Comparison of ENCODE assay signal across 26 mouse cellular contexts in genomic region chr4:98822478-98822877, GRCm38 (mm10). TPM values are rescaled to one million over a fixed set of nuclear protein-coding genes. Genes with fewer than 3 reads are reported as not detected.
DNase-seq lines count a peak whose midpoint lies in the region; ATAC-seq lines count a peak whose summit lies in the region.
"Had no signal": no experiment of that assay in that cellular context is flagged by ENCODE, and none has a peak within 500 bp of the region (broad histone marks: within the 10 kb centered on the region; RNA-seq: fewer than 3 reads in every experiment).

No protein-coding gene starts in this region.

- ATAC-seq in embryonic facial prominence, embryonic 11.5 days (replicated peaks; ENCODE audit: insufficient number of reproducible peaks, low FRiP score, low TSS enrichment, low read depth) = no peak
- no peak for ATAC-seq in midbrain, embryonic 15.5 days (replicated peaks)
- ATAC-seq: forebrain, embryonic 13.5 days; forebrain, embryonic 15.5 days; forebrain, postnatal 0 days had no signal

- no peaks in the 10 kb centered on the region for H3K9me3 ChIP-seq in embryonic facial prominence, embryonic 10.5 days
- no peaks in the 10 kb centered on the region for H3K9me3 ChIP-seq in embryonic facial prominence, embryonic 11.5 days (replicated peaks; ENCODE audit: control insufficient read depth, low read length)
- no peaks in the 10 kb centered on the region for H3K9me3 ChIP-seq in limb, embryonic 10.5 days (replicated peaks)
- no peaks in the 10 kb centered on the region for H3K9me3 ChIP-seq in midbrain, embryonic 15.5 days
- H3K9me3 ChIP-seq: forebrain, embryonic 13.5 days; forebrain, embryonic 15.5 days had no signal

- H3K4me2 ChIP-seq in embryonic facial prominence, embryonic 11.5 days (ENCODE audit: low read depth, low read length) = no peak overlapping the region
- no peak overlapping the region for H3K4me2 ChIP-seq in midbrain, embryonic 15.5 days
- H3K4me2 ChIP-seq: forebrain, embryonic 13.5 days; forebrain, embryonic 15.5 days had no signal

- H3K4me1 ChIP-seq in embryonic facial prominence, embryonic 10.5 days = peaks cover 38% of the 10 kb centered on the region
- peaks cover 2% of the 10 kb centered on the region; the same call in 1 of the 2 replicates for H3K4me1 ChIP-seq in embryonic facial prominence, embryonic 11.5 days (ENCODE audit: control insufficient read depth, insufficient read depth, low read length)
- H3K4me1 ChIP-seq in limb, embryonic 10.5 days = peaks cover 29% of the 10 kb centered on the region
- H3K4me1 ChIP-seq in midbrain, embryonic 15.5 days = peaks cover 5% of the 10 kb centered on the region

- peaks cover 29% of the 10 kb centered on the region for H3K27me3 ChIP-seq in embryonic facial prominence, embryonic 10.5 days (replicated peaks; ENCODE audit: low read depth, poor library complexity, severe bottlenecking)
- no peaks in the 10 kb centered on the region for H3K27me3 ChIP-seq in embryonic facial prominence, embryonic 11.5 days (ENCODE audit: control insufficient read depth, insufficient read depth, low read length)
- H3K27me3 ChIP-seq in limb, embryonic 10.5 days (ENCODE audit: low read depth, poor library complexity, severe bottlenecking) = peaks cover 11% of the 10 kb centered on the region; the same call in 1 of the 2 replicates
- H3K27me3 ChIP-seq in midbrain, embryonic 15.5 days (replicated peaks) = peaks cover 23% of the 10 kb centered on the region

- no peaks in the 10 kb centered on the region for H3K36me3 ChIP-seq in embryonic facial prominence, embryonic 10.5 days (replicated peaks)
- no peaks in the 10 kb centered on the region for H3K36me3 ChIP-seq in embryonic facial prominence, embryonic 11.5 days (replicated peaks; ENCODE audit: control insufficient read depth, insufficient read depth, low read depth, low read length)
- no peaks in the 10 kb centered on the region for H3K36me3 ChIP-seq in limb, embryonic 10.5 days
- H3K36me3 ChIP-seq in midbrain, embryonic 15.5 days (replicated peaks) = no peaks in the 10 kb centered on the region
- H3K36me3 ChIP-seq: forebrain, embryonic 15.5 days had no signal

- H3K9ac ChIP-seq in embryonic facial prominence, embryonic 11.5 days (replicated peaks; ENCODE audit: low read length) = no peak overlapping the region
- no peak overlapping the region for H3K9ac ChIP-seq in midbrain, embryonic 15.5 days
- H3K9ac ChIP-seq: forebrain, embryonic 13.5 days; forebrain, embryonic 15.5 days; forebrain, postnatal 0 days had no signal

- whole genome bisulfite sequencing in embryonic facial prominence, embryonic 10.5 days = 53% methylated on average over 3 of the region's 3 CpGs
- WGBS in embryonic facial prominence, embryonic 11.5 days = 44% methylated on average over 3 of the region's 3 CpGs
- 53% methylated on average over 3 of the region's 3 CpGs for WGBS in limb, embryonic 10.5 days
- WGBS in midbrain, embryonic 15.5 days = 79% methylated on average over 3 of the region's 3 CpGs

- DNase-seq in embryonic facial prominence, embryonic 10.5 days (ENCODE audit: low spot score) = peak; percentile 30
- DNase-seq in embryonic facial prominence, embryonic 11.5 days (ENCODE audit: low spot score) = peak; percentile 60
- no peak for DNase-seq in limb, embryonic 10.5 days (ENCODE audit: low spot score)
- DNase-seq in layer of hippocampus, postnatal 36 days = no peak
- no peak for DNase-seq in kidney, adult 11 months
- DNase-seq: adrenal gland, adult 2 months; adrenal gland, postnatal 10 days; adrenal gland, postnatal 25 days; cerebellum, adult 11 months; cerebellum, adult 18-20 months; cerebellum, adult 8-10 months; cerebellum, adult 9-11 months; cerebellum, postnatal 14 days; cerebellum, postnatal 36 days; embryo, embryonic 11 days; forebrain, postnatal 0 days had no signal

- no peak overlapping the region for H3K4me3 ChIP-seq in embryonic facial prominence, embryonic 10.5 days
- no peak overlapping the region for H3K4me3 ChIP-seq in embryonic facial prominence, embryonic 11.5 days (ENCODE audit: low read depth, low read length)
- H3K4me3 ChIP-seq in limb, embryonic 10.5 days = no peak overlapping the region
- no peak overlapping the region for H3K4me3 ChIP-seq in midbrain, embryonic 15.5 days
- H3K4me3 ChIP-seq: forebrain, embryonic 13.5 days; forebrain, embryonic 15.5 days had no signal

- peak overlapping the region; percentile 20; the same call in 1 of the 2 replicates for H3K27ac ChIP-seq in embryonic facial prominence, embryonic 10.5 days (replicated peaks)
- no peak overlapping the region for H3K27ac ChIP-seq in embryonic facial prominence, embryonic 11.5 days (replicated peaks; ENCODE audit: low read depth, low read length)
- H3K27ac ChIP-seq in limb, embryonic 10.5 days = peak overlapping the region; percentile 50
- H3K27ac ChIP-seq in midbrain, embryonic 15.5 days = no peak overlapping the region
- H3K27ac ChIP-seq: forebrain, embryonic 13.5 days; forebrain, embryonic 15.5 days had no signal

RNA-seq across cellular contexts. Expression of gene I0C0044D17Rik, which starts 1.2 kb away (rescaled TPM):
- polyA plus RNA-seq in embryonic facial prominence, embryonic 10.5 days (2016; fragmentation: Nextera tagmentation; extraction: Ambion mirVana) = not detected in 2 replicates
- polyA plus RNA-seq in embryonic facial prominence, embryonic 11.5 days (2014; fragmentation: Nextera tagmentation; extraction: Ambion mirVana) = not detected in 2 replicates
- polyA plus RNA-seq in limb, embryonic 10.5 days (2016; fragmentation: Nextera tagmentation; extraction: Ambion mirVana) = not detected in 2 replicates
- not detected in 2 replicates for polyA plus RNA-seq in midbrain, embryonic 15.5 days (2015; fragmentation: Nextera tagmentation; extraction: Ambion mirVana)
- total RNA-seq in layer of hippocampus, postnatal 36 days (2021) = not detected
- total RNA-seq: adrenal gland, adult 2 months; adrenal gland, postnatal 10 days; adrenal gland, postnatal 25 days; adrenal gland, postnatal 4 days; common myeloid progenitor, adult 5-6 weeks; forebrain, postnatal 0 days; MEL had no signal
- polyA plus RNA-seq: adrenal gland, adult 2 months; brain, embryonic 14.5 days; C2C12; embryonic facial prominence, embryonic 14.5 days; forebrain, embryonic 11.5 days; forebrain, embryonic 13.5 days; forebrain, embryonic 15.5 days; forebrain, postnatal 0 days had no signal

RNA-seq across cellular contexts. Expression of gene Kank4, which starts 5.1 kb away (rescaled TPM):
- polyA plus RNA-seq in embryonic facial prominence, embryonic 10.5 days (2016; fragmentation: Nextera tagmentation; extraction: Ambion mirVana) = 2.1 and 2.5 TPM in 2 replicates
- 3.3 and 3.9 TPM in 2 replicates for polyA plus RNA-seq in embryonic facial prominence, embryonic 11.5 days (2014; fragmentation: Nextera tagmentation; extraction: Ambion mirVana)
- 1.7 and 2.5 TPM in 2 replicates for polyA plus RNA-seq in limb, embryonic 10.5 days (2016; fragmentation: Nextera tagmentation; extraction: Ambion mirVana)
- polyA plus RNA-seq in midbrain, embryonic 15.5 days (2015; fragmentation: Nextera tagmentation; extraction: Ambion mirVana) = 0.40 and 0.58 TPM in 2 replicates
- 1 to 10 TPM; 2.3 to 3.3 TPM for total RNA-seq in layer of hippocampus, postnatal 36 days (2021)
- total RNA-seq: common myeloid progenitor, adult 5-6 weeks; MEL had no signal
- polyA plus RNA-seq: C2C12 had no signal

Comparison
In these comparisons a context has a peak if more than half of its experiments do, and no peak if none do; other contexts are left out.
1. H3K27ac ChIP-seq: peak in embryonic facial prominence, embryonic 10.5 days (single experiment) and limb, embryonic 10.5 days (single experiment); none in embryonic facial prominence, embryonic 11.5 days (single experiment) and midbrain, embryonic 15.5 days (single experiment).
2. DNase-seq: peak in embryonic facial prominence, embryonic 10.5 days (single experiment) and embryonic facial prominence, embryonic 11.5 days (single experiment); none in limb, embryonic 10.5 days (single experiment), layer of hippocampus, postnatal 36 days (0 of 2) and kidney, adult 11 months (single experiment).